In genomic region chr12:85970803-85971202, GRCm38 (mm10) we compare ENCODE assay signal across 16 mouse cellular contexts.
DNase-seq lines count a peak whose midpoint lies in the region; ATAC-seq and TF ChIP-seq lines count a peak whose summit lies in the region.
"Had no signal": no experiment of that assay in that cellular context is flagged by ENCODE, and none has a peak within 500 bp of the region (broad histone marks: within the 10 kb centered on the region; RNA-seq: fewer than 3 reads in every experiment).

No protein-coding gene starts in this region.

- H3K4me3 ChIP-seq in hindbrain, postnatal 0 days (ENCODE audit: low read length) = no peak overlapping the region
- no peak overlapping the region for H3K4me3 ChIP-seq in hindbrain, embryonic 11.5 days (ENCODE audit: low read depth, low read length)
- H3K4me3 ChIP-seq in spleen, adult 2 months (ENCODE audit: extremely low read depth, insufficient read depth, insufficient read length) = no peak overlapping the region
- no peak overlapping the region for H3K4me3 ChIP-seq in myocyte
- H3K4me3 ChIP-seq: forebrain, embryonic 12.5 days; heart, adult 2 months; liver, embryonic 15.5 days; midbrain, embryonic 15.5 days; neural tube, embryonic 15.5 days had no signal

- peaks cover 7% of the 10 kb centered on the region; the same call in 1 of the 2 replicates for H3K4me1 ChIP-seq in hindbrain, postnatal 0 days (ENCODE audit: insufficient read depth, low read length)
- H3K4me1 ChIP-seq in hindbrain, embryonic 11.5 days (replicated peaks; ENCODE audit: control insufficient read depth, insufficient read depth, low read length) = no peaks in the 10 kb centered on the region
- peaks cover 50% of the 10 kb centered on the region for H3K4me1 ChIP-seq in spleen, adult 2 months (ENCODE audit: control insufficient read depth, insufficient read depth, insufficient read length)
- H3K4me1 ChIP-seq: midbrain, embryonic 15.5 days had no signal

- TF ChIP-seq CTCF in hindbrain, postnatal 0 days (IDR thresholded peaks at IDR 0.05; ENCODE audit: low read depth) = no peak
- no peak for TF ChIP-seq CTCF in spleen, adult 2 months (IDR thresholded peaks at IDR 0.05; ENCODE audit: extremely low read depth, insufficient read depth, insufficient read length, insufficient replicate concordance)

- TF ChIP-seq POLR2A in spleen, adult 2 months (IDR thresholded peaks at IDR 0.05; ENCODE audit: low read depth, low read length) = no peak
- TF ChIP-seq POLR2A in myocyte (IDR thresholded peaks at IDR 0.05; ENCODE audit: insufficient read length, low read depth) = no peak

- peaks cover 73% of the 10 kb centered on the region for H3K79me2 ChIP-seq in myocyte (ENCODE audit: control insufficient read depth, insufficient read depth)

- 44% methylated on average over 2 of the region's 2 CpGs for WGBS in hindbrain, postnatal 0 days
- WGBS in hindbrain, embryonic 11.5 days = 71% methylated on average over 2 of the region's 2 CpGs
- 83% methylated on average over 2 of the region's 2 CpGs for WGBS in spleen, adult 2 months

- intact Hi-C loops in heart, postnatal 25 days (cut with DNase I) = no loop called here

- no peak overlapping the region for H3K4me2 ChIP-seq in hindbrain, postnatal 0 days (ENCODE audit: low read depth, low read length)
- no peak overlapping the region for H3K4me2 ChIP-seq in hindbrain, embryonic 11.5 days (replicated peaks; ENCODE audit: low read depth, low read length)
- peak overlapping the region; percentile 61 for H3K4me2 ChIP-seq in myocyte (ENCODE audit: low read depth)
- H3K4me2 ChIP-seq: forebrain, embryonic 12.5 days; liver, embryonic 15.5 days; midbrain, embryonic 15.5 days; neural tube, embryonic 15.5 days had no signal

- no peak overlapping the region for H3K9ac ChIP-seq in hindbrain, postnatal 0 days (replicated peaks; ENCODE audit: low read length)
- H3K9ac ChIP-seq in hindbrain, embryonic 11.5 days (ENCODE audit: low read depth, low read length) = no peak overlapping the region
- H3K9ac ChIP-seq: forebrain, embryonic 12.5 days; liver, embryonic 15.5 days; midbrain, embryonic 15.5 days; neural tube, embryonic 15.5 days had no signal

- H3K36me3 ChIP-seq in hindbrain, postnatal 0 days (ENCODE audit: insufficient read depth, low read length) = no peaks in the 10 kb centered on the region
- H3K36me3 ChIP-seq in hindbrain, embryonic 11.5 days (ENCODE audit: control insufficient read depth, insufficient read depth, low read length) = no peaks in the 10 kb centered on the region
- H3K36me3 ChIP-seq in spleen, adult 2 months (ENCODE audit: control insufficient read depth, insufficient read depth, low read length) = no peaks in the 10 kb centered on the region
- no peaks in the 10 kb centered on the region for H3K36me3 ChIP-seq in myocyte (ENCODE audit: control insufficient read depth, insufficient read depth)
- H3K36me3 ChIP-seq: forebrain, embryonic 12.5 days; liver, embryonic 15.5 days; midbrain, embryonic 15.5 days; neural tube, embryonic 15.5 days had no signal

- H3K27me3 ChIP-seq in hindbrain, postnatal 0 days (ENCODE audit: insufficient read depth, low read length) = no peaks in the 10 kb centered on the region
- no peaks in the 10 kb centered on the region for H3K27me3 ChIP-seq in hindbrain, embryonic 11.5 days (ENCODE audit: control insufficient read depth, insufficient read depth, low read length)
- H3K27me3 ChIP-seq in spleen, adult 2 months (ENCODE audit: control insufficient read depth, insufficient read depth, low read length) = no peaks in the 10 kb centered on the region
- no peaks in the 10 kb centered on the region for H3K27me3 ChIP-seq in myocyte (ENCODE audit: control insufficient read depth, insufficient read depth, insufficient read length)
- H3K27me3 ChIP-seq: forebrain, embryonic 12.5 days; liver, embryonic 15.5 days; midbrain, embryonic 15.5 days; neural tube, embryonic 15.5 days had no signal

- peak overlapping the region; percentile 20; the same call in 1 of the 2 replicates for H3K27ac ChIP-seq in hindbrain, postnatal 0 days
- no peak overlapping the region for H3K27ac ChIP-seq in hindbrain, embryonic 11.5 days (ENCODE audit: low read depth, low read length)
- peak overlapping the region; percentile 33 for H3K27ac ChIP-seq in spleen, adult 2 months (ENCODE audit: insufficient read depth, low read length)
- H3K27ac ChIP-seq: forebrain, embryonic 12.5 days; heart, adult 2 months; liver, embryonic 15.5 days; midbrain, embryonic 15.5 days; neural tube, embryonic 15.5 days had no signal

- H3ac ChIP-seq in myocyte (ENCODE audit: control insufficient read depth, insufficient read length) = no peak overlapping the region

- DNase-seq in hindbrain, postnatal 0 days (ENCODE audit: low spot score) = no peak
- DNase-seq in hindbrain, embryonic 11.5 days (ENCODE audit: low spot score) = no peak
- no peak for DNase-seq in spleen, adult 2 months (ENCODE audit: low read depth in 1 of 2, low spot score in 2 of 2)
- no peak for DNase-seq in spleen, adult 18-20 months
- DNase-seq in cerebellum, postnatal 14 days = peak; percentile 25 to 55
- no peak for DNase-seq in heart, postnatal 25 days (ENCODE audit: low spot score)
- DNase-seq: adrenal gland, adult 2 months; heart, adult 2 months; kidney, adult 9 months; thymus, postnatal 36 days had no signal

- no peak for ATAC-seq in hindbrain, postnatal 0 days
- no peak for ATAC-seq in hindbrain, embryonic 11.5 days (ENCODE audit: low FRiP score)
- ATAC-seq in granulocyte monocyte progenitor cell, adult 5-6 weeks (replicated peaks; ENCODE audit: poor library complexity, severe bottlenecking) = no peak
- ATAC-seq: midbrain, embryonic 15.5 days had no signal

- H3K9me3 ChIP-seq in hindbrain, postnatal 0 days (ENCODE audit: low read length) = no peaks in the 10 kb centered on the region
- H3K9me3 ChIP-seq in hindbrain, embryonic 11.5 days (ENCODE audit: control insufficient read depth, low read length) = no peaks in the 10 kb centered on the region
- H3K9me3 ChIP-seq: forebrain, embryonic 12.5 days; liver, embryonic 15.5 days; midbrain, embryonic 15.5 days; neural tube, embryonic 15.5 days had no signal

TF ChIP-seq in myocyte, 11 proteins besides CTCF, POLR2A, EP300 and RAD21:
- TF ChIP-seq MYOD1 (IDR thresholded peaks at IDR 0.05; ENCODE audit: control insufficient read depth in 1 of 3, insufficient read length in 2 of 3, low read depth in 2 of 3) (no peak), CEBPB (IDR thresholded peaks at IDR 0.05; ENCODE audit: insufficient read depth, poor library complexity, severe bottlenecking) (no peak)
TF ChIP-seq in myocyte: peak in this region for 0.

Comparison
In these comparisons a context has a peak if more than half of its experiments do, and no peak if none do; other contexts are left out.
1. DNase-seq: peak in cerebellum, postnatal 14 days (2 of 2); none in hindbrain, postnatal 0 days (single experiment), hindbrain, embryonic 11.5 days (single experiment), spleen, adult 2 months (0 of 2), spleen, adult 18-20 months (0 of 2) and heart, postnatal 25 days (single experiment).